Mouse (Mus musculus) spleen, adult 2 months (tissue): ENCODE data around the gene Doxl2. TPM values are rescaled to one million over a fixed set of nuclear protein-coding genes. Genes with fewer than 3 reads are reported as not detected.

Experiments
- DNase-seq, 2 experiments: peaks; one replicate each; pipeline versions ENCODE4 v3.0.0 to v3.0.0-alpha.2; 2012 to 2021; ENCODE audit warnings: low spot score in 2 of 2, low read depth in 1 of 2
- H3K27ac ChIP-seq: fragments of 200-500 bp; 2 replicates; pipeline ENCODE4 v1.5.1; 2012; ENCODE audit warnings: low read length, inconsistent platforms; ENCODE audit not compliant: insufficient read depth
- H3K27me3 ChIP-seq: fragments of 200-500 bp; 2 replicates; pipeline ENCODE4 v1.6.1; 2012; ENCODE audit warnings: mild to moderate bottlenecking, moderate library complexity, low read length, inconsistent platforms; ENCODE audit not compliant: control insufficient read depth, insufficient read depth
- H3K36me3 ChIP-seq: fragments of 200-500 bp; 2 replicates; pipeline ENCODE4 v1.6.1; 2012; ENCODE audit warnings: mild to moderate bottlenecking, low read length, inconsistent platforms; ENCODE audit not compliant: control insufficient read depth, insufficient read depth
- H3K4me1 ChIP-seq: fragments of 200-500 bp; 2 replicates; pipeline ENCODE4 v1.6.1; 2011; ENCODE audit warnings: inconsistent platforms; ENCODE audit not compliant: control insufficient read depth, insufficient read depth, insufficient read length
- H3K4me3 ChIP-seq: fragments of 200-500 bp; 2 replicates; pipeline ENCODE4 v1.5.1; 2011; ENCODE audit warnings: mild to moderate bottlenecking, inconsistent platforms; ENCODE audit not compliant: insufficient read depth, insufficient read length; ENCODE audit errors: extremely low read depth
- CTCF ChIP-seq: fragments of 200-500 bp; IDR thresholded peaks from 2 replicates; pipeline ENCODE4 v1.5.1; 2011; ENCODE audit warnings: mild to moderate bottlenecking, inconsistent platforms; ENCODE audit not compliant: insufficient read depth, insufficient read length, insufficient replicate concordance; ENCODE audit errors: extremely low read depth
- POLR2A ChIP-seq: fragments of 200-500 bp; IDR thresholded peaks from 2 replicates; pipeline ENCODE4 v1.6.1; 2011; ENCODE audit warnings: low read depth, low read length, inconsistent platforms
- WGBS: fragments of 180-500 bp; shearing (Covaris S2); methylation state at CpG from one replicate; pipeline ENCODE4 v1.1.7; 2018; 5-methylcytosine and 5-hydroxymethylcytosine counted together
- polyA plus RNA-seq: library from polyadenylated mRNA; depleted of rRNA; stranded (reverse); fragments of >200 nt; gene quantifications from 2 replicates; pipeline ENCODE4 v1.2.3, GENCODE M21; 2012

Doxl2 gene
- polyA plus RNA-seq, 1 experiment, result 0.02 TPM

GRCm38 (mm10) chr6:48986444-48986990, 11.8 kb downstream of the Doxl2 start, which contains the start of gene Svs1:
Gene Svs1, plus strand, starts transcription at chr6:48986861.
- H3K27me3 ChIP-seq, result no peaks in the 10 kb centered on the region

GRCm38 (mm10) chr6:48989971-48990370, 15.2 kb downstream of the Doxl2 start:
- WGBS, result 96% methylated on average over 5 of the region's 5 CpGs

More at GRCm38 (mm10) chr6:48986444-48986990, 11.8 kb downstream of the Doxl2 start, which contains the start of gene Svs1:
- DNase-seq, result no peak
- H3K4me3 ChIP-seq, result no peak within 1 kb of the TSS
- H3K4me1 ChIP-seq, result no peaks in the 10 kb centered on the region
- TF ChIP-seq POLR2A (no peak), CTCF (no peak)
- WGBS, result 77% methylated on average over 7 of the region's 7 CpGs
- H3K36me3 ChIP-seq, result no peaks in the 10 kb centered on the region
- H3K27ac ChIP-seq, result no peak within 1 kb of the TSS

GRCm38 (mm10) chr6:48991991-48992390, 17.2 kb downstream of the Doxl2 start:
- Histone ChIP-seq H3K4me1 (no peaks in the 10 kb centered on the region), H3K27ac (no peak overlapping the region), H3K4me3 (no peak overlapping the region), H3K36me3 (no peaks in the 10 kb centered on the region), H3K27me3 (no peaks in the 10 kb centered on the region)
- 80% methylated on average over 4 of the region's 4 CpGs for WGBS
- TF ChIP-seq POLR2A, result no peak
- TF ChIP-seq CTCF, result no peak
- no peak for DNase-seq

More at GRCm38 (mm10) chr6:48989971-48990370, 15.2 kb downstream of the Doxl2 start:
- Histone ChIP-seq H3K4me1 (no peaks in the 10 kb centered on the region), H3K4me3 (no peak overlapping the region), H3K27ac (no peak overlapping the region), H3K36me3 (no peaks in the 10 kb centered on the region), H3K27me3 (no peaks in the 10 kb centered on the region)
- no peak for DNase-seq
- no peak for TF ChIP-seq POLR2A
- no peak for TF ChIP-seq CTCF

- no peak overlapping the region for H3K4me3 ChIP-seq
- H3K4me1 ChIP-seq, result no peaks in the 10 kb centered on the region
- TF ChIP-seq POLR2A (no peak), CTCF (no peak)
- H3K27ac ChIP-seq, result no peak overlapping the region
- H3K27me3 ChIP-seq, result no peaks in the 10 kb centered on the region
- WGBS, result 83% methylated on average over 6 of the region's 6 CpGs
- H3K36me3 ChIP-seq, result no peaks in the 10 kb centered on the region
- DNase-seq, result no peak
Measured at GRCm38 (mm10) chr6:48998186-48998585, 23.4 kb downstream of the Doxl2 start.

- 81% methylated on average over 4 of the region's 4 CpGs for WGBS
- Histone ChIP-seq H3K36me3 (no peaks in the 10 kb centered on the region), H3K4me3 (no peak overlapping the region), H3K27me3 (no peaks in the 10 kb centered on the region), H3K27ac (no peak overlapping the region), H3K4me1 (no peaks in the 10 kb centered on the region)
- DNase-seq, result no peak
- TF ChIP-seq POLR2A, result no peak
- no peak for TF ChIP-seq CTCF
Measured at GRCm38 (mm10) chr6:48998796-48999195, 24.0 kb downstream of the Doxl2 start.

GRCm38 (mm10) chr6:49003381-49003780, 28.6 kb downstream of the Doxl2 start:
- no peak for DNase-seq
- no peaks in the 10 kb centered on the region for H3K4me1 ChIP-seq
- no peak overlapping the region for H3K27ac ChIP-seq
- H3K4me3 ChIP-seq, result no peak overlapping the region
- 80% methylated on average over 4 of the region's 4 CpGs for WGBS
- TF ChIP-seq POLR2A, result no peak
- no peak for TF ChIP-seq CTCF
- no peaks in the 10 kb centered on the region for H3K36me3 ChIP-seq
- H3K27me3 ChIP-seq, result no peaks in the 10 kb centered on the region

GRCm38 (mm10) chr6:49007981-49008380, 33.2 kb downstream of the Doxl2 start:
- no peaks in the 10 kb centered on the region for H3K27me3 ChIP-seq
- 2% methylated on average over 9 of the region's 9 CpGs for WGBS
- TF ChIP-seq POLR2A (no peak), CTCF (peak; percentile 82; the same call in 1 of the 2 replicates)
- no peak overlapping the region for H3K4me3 ChIP-seq
- DNase-seq, result peak; percentile 27 to 54
- H3K36me3 ChIP-seq, result no peaks in the 10 kb centered on the region
- H3K4me1 ChIP-seq, result no peaks in the 10 kb centered on the region
- no peak overlapping the region for H3K27ac ChIP-seq
